Mouse (Mus musculus) ES-E14 (cell line): ENCODE data around the gene Olfr340.

Source experiments
- CHD2 ChIP-seq: IDR thresholded peaks from 2 replicates; pipeline ENCODE4 v1.6.1; 2014; ENCODE audit warnings: mild to moderate bottlenecking, low read depth, low read length, inconsistent platforms
- HCFC1 ChIP-seq: IDR thresholded peaks from 2 replicates; pipeline ENCODE4 v1.6.1; 2012; ENCODE audit warnings: low read length, inconsistent platforms, borderline replicate concordance; ENCODE audit not compliant: insufficient read depth
- MAFK ChIP-seq: IDR thresholded peaks from 2 replicates; pipeline ENCODE4 v1.6.1; 2014; ENCODE audit warnings: mild to moderate bottlenecking, low read depth, low read length, inconsistent platforms; ENCODE audit not compliant: insufficient read depth
- ZNF384 ChIP-seq: IDR thresholded peaks from 2 replicates; pipeline ENCODE4 v1.6.1; 2012; ENCODE audit warnings: low read depth, low read length, inconsistent platforms

DNA sequence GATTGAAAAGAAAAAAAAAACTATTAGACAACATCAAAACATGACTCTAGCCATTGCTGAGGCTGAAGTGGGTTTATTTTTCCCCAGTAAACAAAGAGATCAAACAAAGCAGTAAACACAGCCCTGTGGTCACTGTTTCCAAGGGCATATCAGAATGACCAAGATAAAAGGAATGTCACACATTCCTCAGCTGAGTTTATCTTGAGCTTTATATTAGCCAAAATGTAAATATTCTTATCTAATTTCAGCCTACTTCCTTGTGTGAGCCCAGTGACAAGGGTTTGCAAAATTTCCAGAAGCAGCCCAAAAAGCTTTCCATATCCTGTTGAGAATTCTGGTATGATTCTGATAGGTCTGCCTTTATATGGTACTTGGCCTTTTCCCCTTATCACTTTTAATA, 21.2 kb downstream of the Olfr340 start:
- no peak for TF ChIP-seq CHD2
- TF ChIP-seq HCFC1 = no peak
- TF ChIP-seq ZNF384 = no peak
- TF ChIP-seq MAFK = no peak
